Mouse (Mus musculus): Measurements from ENCODE around the gene Dctn2.
"Not testable (repeated sequence)": the region's sequence is repeated elsewhere in the genome, so short reads cannot be mapped to it uniquely, and the experiment has no call there.

The Dctn2 gene

GRCm38 (mm10) chr10:127300361-127300760 lies 34.2 kb downstream of the Dctn2 start:
- in situ Hi-C loops (cut with MboI; ENCODE audit: low pct_unique_long_range_greater_than_20kb in 1 of 2, low sequenced_read_pairs in 2 of 2, unreplicated experiment in 1 of 2): no loop called here

- in situ Hi-C loops (cut with MboI; ENCODE audit: low pct_unique_long_range_greater_than_20kb in 1 of 2, low sequenced_read_pairs in 2 of 2, unreplicated experiment in 1 of 2): no loop called here
Observed at GRCm38 (mm10) chr10:127303136-127303535, 37.0 kb downstream of the Dctn2 start.

- in situ Hi-C loops (cut with MboI; ENCODE audit: low pct_unique_long_range_greater_than_20kb in 1 of 2, low sequenced_read_pairs in 2 of 2, unreplicated experiment in 1 of 2): not testable (repeated sequence)
Observed at GRCm38 (mm10) chr10:127309167-127309566, 43.0 kb downstream of the Dctn2 start.

- in situ Hi-C loops (cut with MboI; ENCODE audit: low pct_unique_long_range_greater_than_20kb in 1 of 2, low sequenced_read_pairs in 2 of 2, unreplicated experiment in 1 of 2): no loop called here
Observed at GRCm38 (mm10) chr10:127310523-127311475, 44.6 kb downstream of the Dctn2 start.

GRCm38 (mm10) chr10:127311476-127312355 lies 45.5 kb downstream of the Dctn2 start, which contains the start of gene Mars:
Mars (minus strand) TSS chr10:127311786.
- in situ Hi-C loops (cut with MboI; ENCODE audit: low pct_unique_long_range_greater_than_20kb in 1 of 2, low sequenced_read_pairs in 2 of 2, unreplicated experiment in 1 of 2): no loop called here

- in situ Hi-C loops (cut with MboI; ENCODE audit: low pct_unique_long_range_greater_than_20kb in 1 of 2, low sequenced_read_pairs in 2 of 2, unreplicated experiment in 1 of 2): no loop called here
Observed at GRCm38 (mm10) chr10:127312356-127312676, 46.1 kb downstream of the Dctn2 start.

- in situ Hi-C loops (cut with MboI; ENCODE audit: low pct_unique_long_range_greater_than_20kb in 1 of 2, low sequenced_read_pairs in 2 of 2, unreplicated experiment in 1 of 2): no loop called here
Observed at GRCm38 (mm10) chr10:127312858-127313257, 46.7 kb downstream of the Dctn2 start.

- in situ Hi-C loops (cut with MboI; ENCODE audit: low pct_unique_long_range_greater_than_20kb in 1 of 2, low sequenced_read_pairs in 2 of 2, unreplicated experiment in 1 of 2): not testable (repeated sequence)
Observed at GRCm38 (mm10) chr10:127313516-127313915, 47.3 kb downstream of the Dctn2 start.

GRCm38 (mm10) chr10:127314950-127315349 lies 48.8 kb downstream of the Dctn2 start:
- in situ Hi-C loops (cut with MboI; ENCODE audit: low pct_unique_long_range_greater_than_20kb in 1 of 2, low sequenced_read_pairs in 2 of 2, unreplicated experiment in 1 of 2): not testable (repeated sequence)

GRCm38 (mm10) chr10:127317277-127317676 lies 51.1 kb downstream of the Dctn2 start:
- in situ Hi-C loops (cut with MboI; ENCODE audit: low pct_unique_long_range_greater_than_20kb in 1 of 2, low sequenced_read_pairs in 2 of 2, unreplicated experiment in 1 of 2): no loop called here

GRCm38 (mm10) chr10:127318009-127318408 lies 51.8 kb downstream of the Dctn2 start:
- in situ Hi-C loops (cut with MboI; ENCODE audit: low pct_unique_long_range_greater_than_20kb in 1 of 2, low sequenced_read_pairs in 2 of 2, unreplicated experiment in 1 of 2): no loop called here

- in situ Hi-C loops (cut with MboI; ENCODE audit: low pct_unique_long_range_greater_than_20kb in 1 of 2, low sequenced_read_pairs in 2 of 2, unreplicated experiment in 1 of 2): no loop called here
Observed at GRCm38 (mm10) chr10:127319969-127320368, 53.8 kb downstream of the Dctn2 start.

- in situ Hi-C loops (cut with MboI; ENCODE audit: low pct_unique_long_range_greater_than_20kb in 1 of 2, low sequenced_read_pairs in 2 of 2, unreplicated experiment in 1 of 2): no loop called here
Observed at GRCm38 (mm10) chr10:127321621-127322020, 55.5 kb downstream of the Dctn2 start, which contains the start of gene Arhgap9. Arhgap9 (plus strand) TSS chr10:127321964.

GRCm38 (mm10) chr10:127322178-127322577 lies 56.0 kb downstream of the Dctn2 start:
- in situ Hi-C loops (cut with MboI; ENCODE audit: low pct_unique_long_range_greater_than_20kb in 1 of 2, low sequenced_read_pairs in 2 of 2, unreplicated experiment in 1 of 2): no loop called here

- in situ Hi-C loops (cut with MboI; ENCODE audit: low pct_unique_long_range_greater_than_20kb in 1 of 2, low sequenced_read_pairs in 2 of 2, unreplicated experiment in 1 of 2): no loop called here
Observed at GRCm38 (mm10) chr10:127322669-127323068, 56.5 kb downstream of the Dctn2 start.

- in situ Hi-C loops (cut with MboI; ENCODE audit: low pct_unique_long_range_greater_than_20kb in 1 of 2, low sequenced_read_pairs in 2 of 2, unreplicated experiment in 1 of 2): no loop called here
Observed at GRCm38 (mm10) chr10:127323131-127323855, 57.1 kb downstream of the Dctn2 start.

- in situ Hi-C loops (cut with MboI; ENCODE audit: low pct_unique_long_range_greater_than_20kb in 1 of 2, low sequenced_read_pairs in 2 of 2, unreplicated experiment in 1 of 2): no loop called here
Observed at GRCm38 (mm10) chr10:127324495-127324894, 58.3 kb downstream of the Dctn2 start.

- in situ Hi-C loops (cut with MboI; ENCODE audit: low pct_unique_long_range_greater_than_20kb in 1 of 2, low sequenced_read_pairs in 2 of 2, unreplicated experiment in 1 of 2): no loop called here
Observed at GRCm38 (mm10) chr10:127325454-127326016, 59.4 kb downstream of the Dctn2 start.
